8 mouse cellular contexts compared by ENCODE assay signal in genomic region chr4:41552529-41552928, GRCm38 (mm10). TPM values are rescaled to one million over a fixed set of nuclear protein-coding genes. Genes with fewer than 3 reads are reported as not detected.
A peak's percentile ranks its signal among the peaks of the same experiment; 100 is the strongest.
DNase-seq lines count a peak whose midpoint lies in the region; ATAC-seq and TF ChIP-seq lines count a peak whose summit lies in the region.

No protein-coding gene starts in this region.

- no peaks in the 10 kb centered on the region for H3K27me3 ChIP-seq in hindbrain, embryonic 10.5 days (ENCODE audit: insufficient read depth, poor library complexity, severe bottlenecking)
- H3K27me3 ChIP-seq in hindbrain, embryonic 12.5 days, result no peaks in the 10 kb centered on the region
- no peaks in the 10 kb centered on the region for H3K27me3 ChIP-seq in forebrain, postnatal 0 days (ENCODE audit: insufficient read depth, low read length)
- no peaks in the 10 kb centered on the region for H3K27me3 ChIP-seq in hindbrain, postnatal 0 days (ENCODE audit: insufficient read depth, low read length)

- H3K4me1 ChIP-seq in hindbrain, embryonic 10.5 days (replicated peaks), result peaks cover 26% of the 10 kb centered on the region
- peaks cover 38% of the 10 kb centered on the region for H3K4me1 ChIP-seq in hindbrain, embryonic 12.5 days
- H3K4me1 ChIP-seq in forebrain, postnatal 0 days (ENCODE audit: insufficient read depth), result no peaks in the 10 kb centered on the region
- H3K4me1 ChIP-seq in hindbrain, postnatal 0 days (ENCODE audit: insufficient read depth, low read length), result no peaks in the 10 kb centered on the region

- H3K4me2 ChIP-seq in hindbrain, embryonic 12.5 days (replicated peaks), result no peak overlapping the region
- H3K4me2 ChIP-seq in forebrain, postnatal 0 days (ENCODE audit: low read depth), result no peak overlapping the region
- no peak overlapping the region for H3K4me2 ChIP-seq in hindbrain, postnatal 0 days (ENCODE audit: low read depth, low read length)

- peak; percentile 78 for DNase-seq in hindbrain, embryonic 10.5 days (ENCODE audit: low spot score)
- DNase-seq in brain, adult 2 months (ENCODE audit: low read depth, low spot score), result peak; percentile 80
- peak; percentile 70 for DNase-seq in forebrain, postnatal 0 days
- DNase-seq in hindbrain, postnatal 0 days (ENCODE audit: low spot score), result peak; percentile 79
- peak; percentile 68 to 75 for DNase-seq in left cerebral cortex, postnatal 25 days (ENCODE audit: low spot score in 2 of 2)
- peak; percentile 78 for DNase-seq in neural tube, embryonic 10.5 days (ENCODE audit: extremely low spot score, low spot score)
- peak; percentile 59 to 81 for DNase-seq in spleen, postnatal 4 days (ENCODE audit: low spot score in 2 of 2)

- H3K36me3 ChIP-seq in hindbrain, embryonic 10.5 days, result no peaks in the 10 kb centered on the region
- H3K36me3 ChIP-seq in hindbrain, embryonic 12.5 days, result no peaks in the 10 kb centered on the region
- no peaks in the 10 kb centered on the region for H3K36me3 ChIP-seq in forebrain, postnatal 0 days (ENCODE audit: insufficient read depth)
- H3K36me3 ChIP-seq in hindbrain, postnatal 0 days (ENCODE audit: insufficient read depth, low read length), result no peaks in the 10 kb centered on the region

- intact Hi-C loops in left cerebral cortex, postnatal 25 days (cut with DNase I), result loop anchor here (2.0 to 5.0 kb wide), 2 partner anchors 62 to 100 kb away; no protein-coding TSS in a partner anchor

- H3K27ac ChIP-seq in hindbrain, embryonic 10.5 days, result no peak overlapping the region
- H3K27ac ChIP-seq in hindbrain, embryonic 12.5 days, result no peak overlapping the region
- H3K27ac ChIP-seq in forebrain, postnatal 0 days (ENCODE audit: low read depth, low read length), result no peak overlapping the region
- no peak overlapping the region for H3K27ac ChIP-seq in hindbrain, postnatal 0 days

- WGBS in hindbrain, embryonic 10.5 days, result 38% methylated on average over 6 of the region's 6 CpGs
- 37% methylated on average over 6 of the region's 6 CpGs for whole genome bisulfite sequencing in hindbrain, embryonic 12.5 days
- WGBS in forebrain, postnatal 0 days, result 48% methylated on average over 6 of the region's 6 CpGs
- 40% methylated on average over 6 of the region's 6 CpGs for WGBS in hindbrain, postnatal 0 days

- peak; percentile 71 for TF ChIP-seq CTCF in forebrain, postnatal 0 days (IDR thresholded peaks at IDR 0.05; ENCODE audit: low read depth)
- TF ChIP-seq CTCF in hindbrain, postnatal 0 days (IDR thresholded peaks at IDR 0.05; ENCODE audit: low read depth), result peak; percentile 76

- no peaks in the 10 kb centered on the region for H3K9me3 ChIP-seq in hindbrain, embryonic 10.5 days
- no peaks in the 10 kb centered on the region for H3K9me3 ChIP-seq in hindbrain, embryonic 12.5 days (replicated peaks)
- H3K9me3 ChIP-seq in forebrain, postnatal 0 days (ENCODE audit: low read length), result no peaks in the 10 kb centered on the region
- H3K9me3 ChIP-seq in hindbrain, postnatal 0 days (ENCODE audit: low read length), result no peaks in the 10 kb centered on the region

- no peak overlapping the region for H3K9ac ChIP-seq in hindbrain, embryonic 12.5 days
- H3K9ac ChIP-seq in forebrain, postnatal 0 days, result no peak overlapping the region
- H3K9ac ChIP-seq in hindbrain, postnatal 0 days (replicated peaks; ENCODE audit: low read length), result no peak overlapping the region

- H3K4me3 ChIP-seq in hindbrain, embryonic 10.5 days, result no peak overlapping the region
- no peak overlapping the region for H3K4me3 ChIP-seq in hindbrain, embryonic 12.5 days
- no peak overlapping the region for H3K4me3 ChIP-seq in forebrain, postnatal 0 days (ENCODE audit: low read depth, low read length)
- no peak overlapping the region for H3K4me3 ChIP-seq in hindbrain, postnatal 0 days (ENCODE audit: low read length)

- no peak for ATAC-seq in hindbrain, embryonic 12.5 days (ENCODE audit: low FRiP score)
- peak; percentile 40; the same call in 1 of the 2 replicates for ATAC-seq in forebrain, postnatal 0 days
- peak; percentile 50; the same call in 1 of the 2 replicates for ATAC-seq in hindbrain, postnatal 0 days

RNA-seq across cellular contexts. Expression of gene Fam219a, which starts 16.8 kb away (rescaled TPM):
- polyA plus RNA-seq in hindbrain, embryonic 10.5 days (2016; fragmentation: Nextera tagmentation; extraction: Ambion mirVana), result 6.2 and 8.3 TPM in 2 replicates
- 12.5 and 15.3 TPM in 2 replicates for polyA plus RNA-seq in hindbrain, embryonic 12.5 days (2016; fragmentation: Nextera tagmentation; extraction: Ambion mirVana)
- 76.6 and 95.8 TPM in 2 replicates for total RNA-seq in forebrain, postnatal 0 days (2014; rRNA removed)
- 13.8 and 18.6 TPM in 2 replicates for polyA plus RNA-seq in forebrain, postnatal 0 days (2015; fragmentation: Nextera tagmentation; extraction: Ambion mirVana)
- total RNA-seq in hindbrain, postnatal 0 days (2014; rRNA removed), result 136 and 193 TPM in 2 replicates
- polyA plus RNA-seq in hindbrain, postnatal 0 days (2015; fragmentation: Nextera tagmentation; extraction: Ambion mirVana), result 17.7 and 21.2 TPM in 2 replicates
- 100 to 1,000 TPM; 203 to 209 TPM for total RNA-seq in left cerebral cortex, postnatal 25 days (2021)

RNA-seq across cellular contexts. Expression of gene Dnaic1, which starts 17.0 kb away (rescaled TPM):
- 1.4 and 4.3 TPM in 2 replicates for polyA plus RNA-seq in hindbrain, embryonic 10.5 days (2016; fragmentation: Nextera tagmentation; extraction: Ambion mirVana)
- polyA plus RNA-seq in hindbrain, embryonic 12.5 days (2016; fragmentation: Nextera tagmentation; extraction: Ambion mirVana), result 2.3 and 2.8 TPM in 2 replicates
- total RNA-seq in forebrain, postnatal 0 days (2014; rRNA removed), result 2.2 and 4.9 TPM in 2 replicates
- 2.7 and 2.8 TPM in 2 replicates for polyA plus RNA-seq in forebrain, postnatal 0 days (2015; fragmentation: Nextera tagmentation; extraction: Ambion mirVana)
- total RNA-seq in hindbrain, postnatal 0 days (2014; rRNA removed), result 3.6 and 4.5 TPM in 2 replicates
- 3.0 and 4.8 TPM in 2 replicates for polyA plus RNA-seq in hindbrain, postnatal 0 days (2015; fragmentation: Nextera tagmentation; extraction: Ambion mirVana)
- total RNA-seq in left cerebral cortex, postnatal 25 days (2021), result 1 to 10 TPM; 7.2 to 8.0 TPM

RNA-seq across cellular contexts. Expression of gene 1110017D15Rik, which starts 35.4 kb away (rescaled TPM):
- polyA plus RNA-seq in hindbrain, embryonic 10.5 days (2016; fragmentation: Nextera tagmentation; extraction: Ambion mirVana), result 8.1 and 14.7 TPM in 2 replicates
- 11.3 and 12.9 TPM in 2 replicates for polyA plus RNA-seq in hindbrain, embryonic 12.5 days (2016; fragmentation: Nextera tagmentation; extraction: Ambion mirVana)
- 11.8 and 15.6 TPM in 2 replicates for total RNA-seq in forebrain, postnatal 0 days (2014; rRNA removed)
- 21.1 and 21.7 TPM in 2 replicates for polyA plus RNA-seq in forebrain, postnatal 0 days (2015; fragmentation: Nextera tagmentation; extraction: Ambion mirVana)
- 2.3 and 9.9 TPM in 2 replicates for total RNA-seq in hindbrain, postnatal 0 days (2014; rRNA removed)
- polyA plus RNA-seq in hindbrain, postnatal 0 days (2015; fragmentation: Nextera tagmentation; extraction: Ambion mirVana), result 19.9 and 21.4 TPM in 2 replicates
- 1 to 10 TPM; 3.9 to 5.8 TPM for total RNA-seq in left cerebral cortex, postnatal 25 days (2021)

RNA-seq across cellular contexts. Expression of gene AI464131, which starts 49.7 kb away (rescaled TPM):
- 7.4 and 9.1 TPM in 2 replicates for polyA plus RNA-seq in hindbrain, embryonic 10.5 days (2016; fragmentation: Nextera tagmentation; extraction: Ambion mirVana)
- polyA plus RNA-seq in hindbrain, embryonic 12.5 days (2016; fragmentation: Nextera tagmentation; extraction: Ambion mirVana), result 10.1 and 11.9 TPM in 2 replicates
- total RNA-seq in forebrain, postnatal 0 days (2014; rRNA removed), result 14.7 and 16.0 TPM in 2 replicates
- 4.7 and 8.2 TPM in 2 replicates for polyA plus RNA-seq in forebrain, postnatal 0 days (2015; fragmentation: Nextera tagmentation; extraction: Ambion mirVana)
- 62.4 and 69.9 TPM in 2 replicates for total RNA-seq in hindbrain, postnatal 0 days (2014; rRNA removed)
- polyA plus RNA-seq in hindbrain, postnatal 0 days (2015; fragmentation: Nextera tagmentation; extraction: Ambion mirVana), result 22.0 and 22.9 TPM in 2 replicates
- 10 to 100 TPM; 31.6 to 36.9 TPM for total RNA-seq in left cerebral cortex, postnatal 25 days (2021)
